25 mouse cellular contexts compared by ENCODE assay signal in genomic region chr13:10090778-10091177, GRCm38 (mm10).
"Had no signal": no experiment of that assay in that cellular context is flagged by ENCODE, and none has a peak within 500 bp of the region (broad histone marks: within the 10 kb centered on the region; RNA-seq: fewer than 3 reads in every experiment).

No protein-coding gene starts in this region.

- H3K9ac ChIP-seq: heart, embryonic 13.5 days; heart, embryonic 15.5 days; hindbrain, embryonic 13.5 days; hindbrain, embryonic 15.5 days; kidney, embryonic 15.5 days; limb, embryonic 13.5 days; limb, embryonic 15.5 days had no signal

- H3K27me3 ChIP-seq: heart, embryonic 13.5 days; heart, embryonic 15.5 days; hindbrain, embryonic 13.5 days; hindbrain, embryonic 15.5 days; kidney, embryonic 15.5 days; limb, embryonic 13.5 days; limb, embryonic 15.5 days had no signal

- H3K4me2 ChIP-seq: heart, embryonic 11.5 days; heart, embryonic 13.5 days; heart, embryonic 15.5 days; hindbrain, embryonic 13.5 days; hindbrain, embryonic 15.5 days; kidney, embryonic 15.5 days; limb, embryonic 13.5 days; limb, embryonic 15.5 days had no signal

- DNase-seq: gastrocnemius, postnatal 14 days; gastrocnemius, postnatal 36 days; heart, adult 11 months; heart, adult 2 months; heart, postnatal 14 days; heart, postnatal 36 days; kidney, adult 11 months; kidney, adult 2 months; kidney, adult 9 months; kidney, postnatal 14 days; kidney, postnatal 36 days; layer of hippocampus, adult 9-11 months; layer of hippocampus, postnatal 36 days; left cerebral cortex, postnatal 4 days had no signal

- H3K4me3 ChIP-seq: heart, adult 2 months; heart, embryonic 13.5 days; heart, embryonic 15.5 days; hindbrain, embryonic 13.5 days; hindbrain, embryonic 15.5 days; kidney, embryonic 15.5 days; limb, embryonic 13.5 days; limb, embryonic 15.5 days had no signal

- H3K36me3 ChIP-seq: heart, embryonic 13.5 days; heart, embryonic 15.5 days; hindbrain, embryonic 13.5 days; hindbrain, embryonic 15.5 days; kidney, embryonic 15.5 days; limb, embryonic 13.5 days; limb, embryonic 15.5 days had no signal

- H3K9me3 ChIP-seq: heart, embryonic 13.5 days; heart, embryonic 15.5 days; hindbrain, embryonic 13.5 days; hindbrain, embryonic 15.5 days; kidney, embryonic 15.5 days; limb, embryonic 13.5 days; limb, embryonic 15.5 days had no signal

- H3K4me1 ChIP-seq: heart, embryonic 13.5 days; heart, embryonic 15.5 days; hindbrain, embryonic 13.5 days; hindbrain, embryonic 15.5 days; kidney, embryonic 15.5 days; limb, embryonic 13.5 days; limb, embryonic 15.5 days had no signal

- H3K27ac ChIP-seq: heart, adult 2 months; heart, embryonic 13.5 days; heart, embryonic 15.5 days; hindbrain, embryonic 13.5 days; hindbrain, embryonic 15.5 days; hindbrain, postnatal 0 days; kidney, embryonic 15.5 days; kidney, postnatal 0 days; limb, embryonic 13.5 days; limb, embryonic 15.5 days had no signal

- ATAC-seq: hindbrain, postnatal 0 days; intestine, embryonic 16.5 days had no signal
